Mouse (Mus musculus) lung, postnatal 0 days (tissue): ENCODE results near the gene Hipk2.

Experiments
- CTCF ChIP-seq: IDR thresholded peaks from 2 replicates; pipeline ENCODE4 v1.5.1; 2016; ENCODE audit warnings: antibody characterized with exemption, mild to moderate bottlenecking
- EP300 ChIP-seq: IDR thresholded peaks from 2 replicates; pipeline ENCODE4 v1.6.1; 2016; ENCODE audit warnings: antibody characterized with exemption, mild to moderate bottlenecking, control low read depth

DNA sequence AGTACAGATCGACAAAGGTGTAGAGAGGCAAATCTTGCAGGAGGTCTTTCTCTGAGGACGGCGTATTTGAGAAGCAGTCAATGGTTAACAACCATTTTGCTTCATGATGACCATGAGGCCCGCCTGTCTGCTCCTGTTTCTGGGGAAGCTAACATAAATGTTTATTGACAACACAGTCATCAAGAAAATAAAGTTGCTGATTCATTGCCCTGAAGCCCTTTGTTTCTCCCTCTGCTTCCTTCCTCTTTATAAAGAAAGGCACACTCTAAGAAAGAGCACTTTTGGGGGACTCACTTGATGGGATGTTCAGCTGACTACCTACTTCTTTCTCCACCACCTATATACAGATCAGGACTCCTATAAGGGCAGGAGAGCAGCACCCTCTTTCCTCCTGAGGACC lies 42.8 kb upstream of the Hipk2 start:
- TF ChIP-seq CTCF (no peak), EP300 (no peak)
